Mouse (Mus musculus) MEL (cell line): ENCODE measurements at regions not wholly inside any gene's neighbourhood (a gene's known extent, or its start where the extent isn't known, plus 50 kb on each side); places are given as distances from the start of the nearest gene placed in this dataset.
A peak's percentile ranks its signal among the peaks of the same experiment; 100 is the strongest.
"Not testable (repeated sequence)": the region's sequence is repeated elsewhere in the genome, so short reads cannot be mapped to it uniquely, and the experiment has no call there.

Source experiments
- DNase-seq: peaks from one replicate; pipeline ENCODE4 v3.0.0; 2011; ENCODE audit warnings: low read depth, low spot score
- H3K27ac ChIP-seq: 2 replicates; pipeline ENCODE4 v1.5.1; 2012; ENCODE audit warnings: low read depth, mild to moderate bottlenecking, control low read depth, low read length, moderate library complexity; ENCODE audit not compliant: control insufficient read depth
- H3K27me3 ChIP-seq, 2 experiments: fragments of 150-350 bp in 1 of 2; sonication (generic) in 1 of 2; 2 replicates each; pipeline ENCODE4 v1.6.1; 2012; ENCODE audit warnings: low read length in 2 of 2, mild to moderate bottlenecking in 2 of 2, improper control_type of control experiment in 1 of 2, moderate library complexity in 1 of 2; ENCODE audit not compliant: insufficient read depth in 2 of 2, control insufficient read depth in 1 of 2
- H3K36me3 ChIP-seq, 2 experiments: 2 replicates each; pipeline ENCODE4 v1.6.1; 2012 to 2014; ENCODE audit warnings: low read length in 2 of 2, improper control_type of control experiment in 1 of 2, inconsistent platforms in 1 of 2, mild to moderate bottlenecking in 1 of 2; ENCODE audit not compliant: insufficient read depth in 2 of 2, control insufficient read depth in 1 of 2
- H3K4me1 ChIP-seq, 2 experiments: fragments of 150-350 bp in 1 of 2; sonication (generic) in 1 of 2; 2 replicates each; pipeline ENCODE4 v1.6.1; 2012; ENCODE audit warnings: low read length in 2 of 2, improper control_type of control experiment in 1 of 2, mild to moderate bottlenecking in 1 of 2; ENCODE audit not compliant: insufficient read depth in 2 of 2, control insufficient read depth in 1 of 2
- H3K4me3 ChIP-seq, 2 experiments: fragments of 150-350 bp in 1 of 2; sonication (generic) in 1 of 2; 2 replicates each; pipeline ENCODE4 v1.5.1; 2012; ENCODE audit warnings: low read depth in 2 of 2, low read length in 2 of 2, mild to moderate bottlenecking in 2 of 2, moderate library complexity in 2 of 2, control low read depth in 1 of 2, improper control_type of control experiment in 1 of 2; ENCODE audit not compliant: control insufficient read depth in 1 of 2, insufficient read depth in 1 of 2
- H3K79me2 ChIP-seq: 2 replicates; pipeline ENCODE4 v1.6.1; 2012; ENCODE audit warnings: mild to moderate bottlenecking, low read length, moderate library complexity; ENCODE audit not compliant: control insufficient read depth, poor library complexity, insufficient read depth
- H3K9ac ChIP-seq: 2 replicates; pipeline ENCODE4 v1.6.1; 2012; ENCODE audit warnings: low read depth, mild to moderate bottlenecking, control low read depth, low read length, moderate library complexity; ENCODE audit not compliant: control insufficient read depth, poor library complexity, severe bottlenecking
- H3K9me3 ChIP-seq: fragments of 150-350 bp; sonication (generic); replicated peaks from 2 replicates; pipeline ENCODE4 v1.6.1; 2012; ENCODE audit warnings: mild to moderate bottlenecking, low read length, improper control_type of control experiment, moderate library complexity; ENCODE audit not compliant: insufficient read depth
- BHLHE40 ChIP-seq: IDR thresholded peaks from 2 replicates; pipeline ENCODE4 v1.6.1; 2012; ENCODE audit warnings: low read depth, mild to moderate bottlenecking, inconsistent platforms, low read length, improper control_type of control experiment, borderline replicate concordance
- CHD1 ChIP-seq: IDR thresholded peaks from 2 replicates; pipeline ENCODE4 v1.6.1; 2012; ENCODE audit warnings: low read depth, mild to moderate bottlenecking, inconsistent platforms, low read length, improper control_type of control experiment
- CHD2 ChIP-seq: IDR thresholded peaks from 2 replicates; pipeline ENCODE4 v1.6.1; 2011; ENCODE audit warnings: low read length, improper control_type of control experiment
- CTCF ChIP-seq, 3 experiments: IDR thresholded peaks in 2 of 3; conservative IDR thresholded peaks in 1 of 3; 2 replicates each; pipeline ENCODE4 v1.5.1; 2011 to 2012; ENCODE audit warnings: low read length in 3 of 3, low read depth in 2 of 3, mild to moderate bottlenecking in 2 of 3, improper control_type of control experiment in 1 of 3, inconsistent platforms in 1 of 3, mixed read lengths in 1 of 3, moderate library complexity in 1 of 3; ENCODE audit not compliant: control insufficient read depth in 1 of 3, insufficient read depth in 1 of 3, poor library complexity in 1 of 3, severe bottlenecking in 1 of 3
- EP300 ChIP-seq, 2 experiments: IDR thresholded peaks; 2 replicates each; pipeline ENCODE4 v1.6.1; 2011; ENCODE audit warnings: improper control_type of control experiment in 2 of 2, low read length in 2 of 2, low read depth in 1 of 2, mild to moderate bottlenecking in 1 of 2
- GABPA ChIP-seq: IDR thresholded peaks from 2 replicates; pipeline ENCODE4 v1.6.1; 2012; ENCODE audit warnings: low read depth, mild to moderate bottlenecking, inconsistent platforms, low read length, improper control_type of control experiment, moderate library complexity
- HCFC1 ChIP-seq: IDR thresholded peaks from 2 replicates; pipeline ENCODE4 v1.6.1; 2012; ENCODE audit warnings: low read depth, mild to moderate bottlenecking, inconsistent platforms, low read length, improper control_type of control experiment, moderate library complexity
- JUND ChIP-seq: IDR thresholded peaks from 2 replicates; pipeline ENCODE4 v1.6.1; 2011; ENCODE audit warnings: low read depth, mild to moderate bottlenecking, improper control_type of control experiment, low read length
- MAX ChIP-seq: IDR thresholded peaks from 2 replicates; pipeline ENCODE4 v1.6.1; 2011; ENCODE audit warnings: low read length, improper control_type of control experiment
- MAZ ChIP-seq: IDR thresholded peaks from 2 replicates; pipeline ENCODE4 v1.6.1; 2012; ENCODE audit warnings: low read depth, mild to moderate bottlenecking, inconsistent platforms, low read length, improper control_type of control experiment
- MYB ChIP-seq: IDR thresholded peaks from 2 replicates; pipeline ENCODE4 v1.6.1; 2011; ENCODE audit warnings: mild to moderate bottlenecking, low read depth, low read length, improper control_type of control experiment
- MYC ChIP-seq: IDR thresholded peaks from 2 replicates; pipeline ENCODE4 v1.6.1; 2011; ENCODE audit warnings: low read depth, mild to moderate bottlenecking, low read length, improper control_type of control experiment, moderate library complexity
- NELFE ChIP-seq: IDR thresholded peaks from 2 replicates; pipeline ENCODE4 v1.6.1; 2011; ENCODE audit warnings: low read depth, low read length, improper control_type of control experiment
- NRF1 ChIP-seq: IDR thresholded peaks from 2 replicates; pipeline ENCODE4 v1.6.1; 2014; ENCODE audit warnings: low read depth, mild to moderate bottlenecking, inconsistent platforms, low read length, improper control_type of control experiment, moderate library complexity; ENCODE audit not compliant: poor library complexity, insufficient read depth, severe bottlenecking
- POLR2AphosphoS2 ChIP-seq: IDR thresholded peaks from 2 replicates; pipeline ENCODE4 v1.6.1; 2011; ENCODE audit warnings: low read length, improper control_type of control experiment
- POLR2AphosphoS5 ChIP-seq: IDR thresholded peaks from 2 replicates; pipeline ENCODE4 v1.6.1; 2012; ENCODE audit warnings: low read depth, borderline replicate concordance, mild to moderate bottlenecking, inconsistent platforms, low read length, moderate library complexity, mixed read lengths
- RAD21 ChIP-seq: IDR thresholded peaks from 2 replicates; pipeline ENCODE4 v1.6.1; 2011; ENCODE audit warnings: mild to moderate bottlenecking, low read depth, low read length, improper control_type of control experiment
- SIN3A ChIP-seq: IDR thresholded peaks from 2 replicates; pipeline ENCODE4 v1.6.1; 2012; ENCODE audit warnings: low read length, improper control_type of control experiment, inconsistent platforms
- UBTF ChIP-seq: IDR thresholded peaks from 2 replicates; pipeline ENCODE4 v1.6.1; 2012; ENCODE audit warnings: low read depth, mild to moderate bottlenecking, inconsistent platforms, low read length, improper control_type of control experiment, moderate library complexity, borderline replicate concordance; ENCODE audit not compliant: insufficient read depth
- ZKSCAN1 ChIP-seq: IDR thresholded peaks from 2 replicates; pipeline ENCODE4 v1.6.1; 2012; ENCODE audit warnings: low read depth, mild to moderate bottlenecking, inconsistent platforms, low read length, improper control_type of control experiment, moderate library complexity

- H3K9ac ChIP-seq, H3K27ac ChIP-seq, H3K36me3 ChIP-seq, H3K4me3 ChIP-seq, H3K79me2 ChIP-seq, H3K27me3 ChIP-seq, H3K4me1 ChIP-seq, H3K9me3 ChIP-seq: not testable (repeated sequence)
- TF ChIP-seq NRF1: peak; percentile 34; the same call in 1 of the 2 replicates
- DNase-seq: peak; percentile 5
Measured at GRCm38 (mm10) chr2:85266813-85267212, 69.8 kb upstream of the Lrrc55 start.

- Histone ChIP-seq H3K4me3 (no peak overlapping the region), H3K36me3 (no peaks in the 10 kb centered on the region)
- TF ChIP-seq POLR2AphosphoS5 (no peak), MAZ (no peak), NELFE (no peak), GABPA (no peak), MYC (no peak), RAD21 (no peak), JUND (no peak), CHD1 (no peak), NRF1 (no peak), CTCF (IDR thresholded peaks at IDR 0.05 in 2 of 3, conservative IDR thresholded peaks at IDR 0.05 in 1 of 3; ENCODE audit: control insufficient read depth in 1 of 3, insufficient read depth in 1 of 3, low read depth in 2 of 3, low read length in 3 of 3, poor library complexity in 1 of 3, severe bottlenecking in 1 of 3) (no peak), MYB (no peak), CHD2 (no peak), HCFC1 (no peak), UBTF (no peak), BHLHE40 (no peak), EP300 (IDR thresholded peaks at IDR 0.05; ENCODE audit: low read depth in 1 of 2, low read length in 2 of 2) (no peak), MAX (no peak), POLR2AphosphoS2 (no peak), SIN3A (no peak), ZKSCAN1 (no peak)
- TF ChIP-seq, all 39 proteins: peak for 0
- no peaks in the 10 kb centered on the region for H3K4me1 ChIP-seq
- H3K27me3 ChIP-seq: peaks cover 2% of the 10 kb centered on the region in 2 experiments; a peak in 2 of 4 replicates
- H3K9me3 ChIP-seq: no peaks in the 10 kb centered on the region
- H3K9ac ChIP-seq: no peak overlapping the region
- no peak overlapping the region for H3K27ac ChIP-seq
- H3K79me2 ChIP-seq: no peaks in the 10 kb centered on the region
- DNase-seq: no peak
Measured at GRCm38 (mm10) chr2:85265667-85266066, 68.7 kb upstream of the Lrrc55 start.
